Mouse (Mus musculus): Measurements from ENCODE around the gene Spryd3.

- TF ChIP-seq POLR2A (IDR thresholded peaks at IDR 0.05; ENCODE audit: control insufficient read depth in 1 of 2, insufficient read depth in 1 of 2, low read depth in 1 of 2, low read length in 2 of 2, poor library complexity in 1 of 2) (no peak), EP300 (IDR thresholded peaks at IDR 0.05; ENCODE audit: low read depth in 1 of 2, low read length in 2 of 2) (no peak), CTCF (IDR thresholded peaks at IDR 0.05 in 2 of 3, conservative IDR thresholded peaks at IDR 0.05 in 1 of 3; ENCODE audit: control insufficient read depth in 1 of 3, insufficient read depth in 1 of 3, low read depth in 2 of 3, low read length in 3 of 3, poor library complexity in 1 of 3, severe bottlenecking in 1 of 3) (no peak), ZMIZ1 (IDR thresholded peaks at IDR 0.05; ENCODE audit: low read depth, low read length) (no peak), GATA1 (IDR thresholded peaks at IDR 0.05; ENCODE audit: low read depth, low read length) (no peak), SMC3 (IDR thresholded peaks at IDR 0.05; ENCODE audit: low read depth, low read length) (no peak), ZC3H11A (IDR thresholded peaks at IDR 0.05; ENCODE audit: low read depth, low read length) (no peak), RCOR1 (IDR thresholded peaks at IDR 0.05; ENCODE audit: low read depth, low read length) (no peak)
These were observed 43.9 kb upstream of the Spryd3 start for GRCm38 (mm10) chr15:102179924-102180323.
